Mouse (Mus musculus): Measurements from ENCODE around the gene Gjb1.
"Not testable (repeated sequence)": the region's sequence is repeated elsewhere in the genome, so short reads cannot be mapped to it uniquely, and the experiment has no call there.

Gene Gjb1

GRCm38 (mm10) chrX:101376190-101376968, at the start of gene Gjb1:
TSS of gene Gjb1 (plus strand) at chrX:101376378.
- no peak for DNase-seq (ENCODE audit: extremely low read depth, low read depth)

- DNase-seq (ENCODE audit: extremely low read depth, low read depth): no peak
These were observed 46.7 kb upstream of the Gjb1 start for GRCm38 (mm10) chrX:101329372-101330028.

GRCm38 (mm10) chrX:101332031-101332374, 44.2 kb upstream of the Gjb1 start:
- no peak for DNase-seq (ENCODE audit: extremely low read depth, low read depth)

- peak; percentile 99 for DNase-seq (ENCODE audit: extremely low read depth, low read depth)
These were observed 43.6 kb upstream of the Gjb1 start for GRCm38 (mm10) chrX:101332375-101333211.

GRCm38 (mm10) chrX:101334606-101335005, 41.6 kb upstream of the Gjb1 start:
- no peak for DNase-seq (ENCODE audit: extremely low read depth, low read depth)

GRCm38 (mm10) chrX:101338666-101339065, 37.5 kb upstream of the Gjb1 start:
- DNase-seq (ENCODE audit: extremely low read depth, low read depth): no peak

GRCm38 (mm10) chrX:101342837-101343236, 33.3 kb upstream of the Gjb1 start:
- DNase-seq (ENCODE audit: extremely low read depth, low read depth): not testable (repeated sequence)

GRCm38 (mm10) chrX:101345456-101345855, 30.7 kb upstream of the Gjb1 start:
- peak; percentile 78 for DNase-seq (ENCODE audit: extremely low read depth, low read depth)

GRCm38 (mm10) chrX:101346475-101346874, 29.7 kb upstream of the Gjb1 start:
- DNase-seq (ENCODE audit: extremely low read depth, low read depth): no peak

- DNase-seq (ENCODE audit: extremely low read depth, low read depth): peak; percentile 98
These were observed 25.0 kb upstream of the Gjb1 start for GRCm38 (mm10) chrX:101351188-101351587.

GRCm38 (mm10) chrX:101358902-101359301, 17.3 kb upstream of the Gjb1 start:
- DNase-seq (ENCODE audit: extremely low read depth, low read depth): not testable (repeated sequence)

- DNase-seq (ENCODE audit: extremely low read depth, low read depth): no peak
These were observed 7.2 kb upstream of the Gjb1 start for GRCm38 (mm10) chrX:101369001-101369400.

- no peak for DNase-seq (ENCODE audit: extremely low read depth, low read depth)
These were observed 5.6 kb upstream of the Gjb1 start for GRCm38 (mm10) chrX:101370573-101370972.

GRCm38 (mm10) chrX:101372946-101373345, 3.2 kb upstream of the Gjb1 start:
- no peak for DNase-seq (ENCODE audit: extremely low read depth, low read depth)

GRCm38 (mm10) chrX:101377076-101377475, 898 bp downstream of the Gjb1 start:
- DNase-seq (ENCODE audit: extremely low read depth, low read depth): no peak

GRCm38 (mm10) chrX:101379744-101380143, 3.6 kb downstream of the Gjb1 start:
- no peak for DNase-seq (ENCODE audit: extremely low read depth, low read depth)

GRCm38 (mm10) chrX:101383455-101383854, 7.3 kb downstream of the Gjb1 start:
- DNase-seq (ENCODE audit: extremely low read depth, low read depth): no peak

- no peak for DNase-seq (ENCODE audit: extremely low read depth, low read depth)
These were observed 8.4 kb downstream of the Gjb1 start for GRCm38 (mm10) chrX:101384439-101385137.

GRCm38 (mm10) chrX:101386222-101386621, 10.0 kb downstream of the Gjb1 start:
- DNase-seq (ENCODE audit: extremely low read depth, low read depth): no peak

- no peak for DNase-seq (ENCODE audit: extremely low read depth, low read depth)
These were observed 12.8 kb downstream of the Gjb1 start for GRCm38 (mm10) chrX:101388866-101389537.

- DNase-seq (ENCODE audit: extremely low read depth, low read depth): no peak
These were observed 18.2 kb downstream of the Gjb1 start for GRCm38 (mm10) chrX:101394341-101394740.
